Mouse (Mus musculus): Measurements from ENCODE around the gene Tmem39a.

GRCm38 (mm10) chr16:38596099-38596498, 37.6 kb downstream of the Tmem39a start:
- no peak for TF ChIP-seq CTCF (conservative IDR thresholded peaks at IDR 0.05 in 1 of 2, IDR thresholded peaks at IDR 0.05 in 1 of 2; ENCODE audit: low read depth in 2 of 2, low read length in 2 of 2)
- TF ChIP-seq RCOR1 (conservative IDR thresholded peaks at IDR 0.05; ENCODE audit: low read depth, low read length) = no peak
- no peak for TF ChIP-seq POLR2A (IDR thresholded peaks at IDR 0.05; ENCODE audit: low read depth, low read length)
- TF ChIP-seq RAD21 (IDR thresholded peaks at IDR 0.05; ENCODE audit: low read depth, low read length) = no peak
- TF ChIP-seq MEF2A (IDR thresholded peaks at IDR 0.05; ENCODE audit: borderline replicate concordance, low read depth, low read length) = no peak
- TF ChIP-seq ELF1 (IDR thresholded peaks at IDR 0.05; ENCODE audit: low read depth, low read length) = no peak
- no peak for TF ChIP-seq CHD2 (IDR thresholded peaks at IDR 0.05; ENCODE audit: low read length)
- TF ChIP-seq BHLHE40 (IDR thresholded peaks at IDR 0.05; ENCODE audit: low read depth, low read length) = no peak
- TF ChIP-seq NRF1 (IDR thresholded peaks at IDR 0.05; ENCODE audit: low read depth, low read length) = no peak
- no peak for TF ChIP-seq EP300 (IDR thresholded peaks at IDR 0.05; ENCODE audit: low read length)
- TF ChIP-seq TCF12 (IDR thresholded peaks at IDR 0.05; ENCODE audit: low read depth, low read length) = no peak
- TF ChIP-seq HCFC1 (IDR thresholded peaks at IDR 0.05; ENCODE audit: low read depth, low read length) = no peak
